ENCODE assay signal across 16 mouse cellular contexts in the genomic region with DNA sequence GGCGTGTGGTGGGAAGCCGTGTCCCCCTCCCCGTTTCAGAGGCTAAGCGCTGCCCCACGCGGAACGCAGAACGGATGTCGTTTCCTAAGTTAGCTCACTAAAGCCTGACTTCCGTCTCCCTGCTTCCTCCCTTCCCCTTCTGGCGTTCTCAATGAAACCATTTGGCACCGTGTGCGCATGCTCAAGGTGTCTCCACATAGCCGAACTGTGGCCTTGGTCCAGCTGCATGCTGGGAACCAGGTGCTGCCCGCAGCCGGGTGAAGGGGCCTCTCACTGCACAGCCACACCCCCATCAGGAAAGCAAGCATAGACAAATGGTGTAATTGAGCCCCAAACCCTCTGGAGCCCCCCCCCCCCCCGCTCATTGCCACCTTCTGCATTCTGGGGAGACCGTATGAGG. TPM values are rescaled to one million over a fixed set of nuclear protein-coding genes. Genes with fewer than 3 reads are reported as not detected.
DNase-seq lines count a peak whose midpoint lies in the region; TF ChIP-seq lines count a peak whose summit lies in the region.
"Had no signal": no experiment of that assay in that cellular context is flagged by ENCODE, and none has a peak within 500 bp of the region (broad histone marks: within the 10 kb centered on the region; RNA-seq: fewer than 3 reads in every experiment).

No protein-coding gene starts in this region.

- no peaks in the 10 kb centered on the region for H3K36me3 ChIP-seq in kidney, adult 2 months (ENCODE audit: control insufficient read depth, insufficient read depth, low read length)
- no peaks in the 10 kb centered on the region for H3K36me3 ChIP-seq in small intestine, adult 2 months (ENCODE audit: control insufficient read depth, insufficient read depth, low read length)
- H3K36me3 ChIP-seq: limb, embryonic 15.5 days; midbrain, embryonic 12.5 days had no signal

- peak; percentile 80 for DNase-seq in left cerebral cortex, postnatal 4 days
- no peak for DNase-seq in left cerebral cortex, postnatal 10 days (ENCODE audit: extremely low spot score in 1 of 2, low spot score in 2 of 2)
- peak; percentile 51 for DNase-seq in cerebellum, adult 8-10 months
- peak; percentile 54 for DNase-seq in kidney, adult 2 months
- no peak for DNase-seq in left cerebral cortex, adult 11 months (ENCODE audit: low spot score)
- no peak for DNase-seq in thymus, postnatal 36 days
- DNase-seq: gastrocnemius, postnatal 25 days; lung, postnatal 10 days had no signal

- H3K27ac ChIP-seq in kidney, adult 2 months (ENCODE audit: insufficient read depth, low read depth, low read length) = no peak overlapping the region
- peak overlapping the region; percentile 70 for H3K27ac ChIP-seq in small intestine, adult 2 months (ENCODE audit: insufficient read depth, low read depth, low read length)
- H3K27ac ChIP-seq: limb, embryonic 15.5 days; midbrain, embryonic 12.5 days had no signal

- intact Hi-C loops in left cerebral cortex, postnatal 4 days (cut with DNase I) = no loop called here
- intact Hi-C loops in left cerebral cortex, postnatal 10 days (cut with DNase I) = no loop called here

- no peak for TF ChIP-seq CTCF in kidney, adult 2 months (conservative IDR thresholded peaks at IDR 0.05; ENCODE audit: insufficient read depth, insufficient read length, low read depth, low read length)
- TF ChIP-seq CTCF in small intestine, adult 2 months (IDR thresholded peaks at IDR 0.05; ENCODE audit: extremely low read depth, insufficient read length, insufficient replicate concordance, low read depth, low read length) = no peak

- WGBS in kidney, adult 2 months = 48% methylated on average over 18 of the region's 18 CpGs
- WGBS in small intestine, adult 2 months = 59% methylated on average over 18 of the region's 18 CpGs

- no peak for TF ChIP-seq POLR2A in kidney, adult 2 months (IDR thresholded peaks at IDR 0.05; ENCODE audit: low read depth, low read length)
- no peak for TF ChIP-seq POLR2A in small intestine, adult 2 months (IDR thresholded peaks at IDR 0.05; ENCODE audit: low read depth, low read length)

- H3K4me3 ChIP-seq in kidney, adult 2 months (ENCODE audit: insufficient read depth, low read depth, low read length) = no peak overlapping the region
- peak overlapping the region; percentile 27 for H3K4me3 ChIP-seq in small intestine, adult 2 months (ENCODE audit: low read depth, low read length)
- H3K4me3 ChIP-seq: limb, embryonic 15.5 days; midbrain, embryonic 12.5 days had no signal

- no peaks in the 10 kb centered on the region for H3K27me3 ChIP-seq in kidney, adult 2 months (replicated peaks; ENCODE audit: control insufficient read depth, insufficient read depth, low read length)
- H3K27me3 ChIP-seq in small intestine, adult 2 months (ENCODE audit: control insufficient read depth, insufficient read depth, low read length) = no peaks in the 10 kb centered on the region

- H3K4me1 ChIP-seq in kidney, adult 2 months (ENCODE audit: control insufficient read depth, insufficient read depth, low read length) = no peaks in the 10 kb centered on the region
- H3K4me1 ChIP-seq in small intestine, adult 2 months (ENCODE audit: control insufficient read depth, insufficient read depth, insufficient read length, low read length) = peaks cover 20% of the 10 kb centered on the region

RNA-seq across cellular contexts. Expression of a gene that starts 13.0 kb away (rescaled TPM):
- total RNA-seq in left cerebral cortex, postnatal 4 days (2021) = not detected
- not detected for total RNA-seq in left cerebral cortex, postnatal 10 days (2021)
- not detected in 2 replicates for polyA plus RNA-seq in kidney, adult 2 months (2012; rRNA removed)
- not detected in 2 replicates for polyA plus RNA-seq in small intestine, adult 2 months (2012; rRNA removed)
- total RNA-seq: gastrocnemius, postnatal 25 days; left cerebral cortex, adult 18-20 months had no signal
- polyA plus RNA-seq: activated CD4-positive, CD25-positive, alpha-beta regulatory T cell, adult 4 months; heart, embryonic 16.5 days; intestine, embryonic 14.5 days; limb, embryonic 15.5 days; midbrain, embryonic 12.5 days; neural tube, embryonic 11.5 days had no signal

RNA-seq across cellular contexts. Expression of a gene that starts 42.8 kb away (rescaled TPM):
- total RNA-seq in left cerebral cortex, postnatal 4 days (2021) = not detected
- not detected for total RNA-seq in left cerebral cortex, postnatal 10 days (2021)
- 0.09 and 0.22 TPM in 2 replicates for polyA plus RNA-seq in kidney, adult 2 months (2012; rRNA removed)
- not detected in 2 replicates for polyA plus RNA-seq in small intestine, adult 2 months (2012; rRNA removed)
- total RNA-seq: gastrocnemius, postnatal 25 days; left cerebral cortex, adult 18-20 months had no signal
- polyA plus RNA-seq: activated CD4-positive, CD25-positive, alpha-beta regulatory T cell, adult 4 months; heart, embryonic 16.5 days; intestine, embryonic 14.5 days; limb, embryonic 15.5 days; midbrain, embryonic 12.5 days; neural tube, embryonic 11.5 days had no signal

Comparison
In these comparisons a context has a peak if more than half of its experiments do, and no peak if none do; other contexts are left out.
1. DNase-seq: peak in left cerebral cortex, postnatal 4 days (single experiment), cerebellum, adult 8-10 months (single experiment) and kidney, adult 2 months (single experiment); none in left cerebral cortex, postnatal 10 days (0 of 2), left cerebral cortex, adult 11 months (single experiment) and thymus, postnatal 36 days (0 of 2).